Mouse (Mus musculus) layer of hippocampus, adult 2 months (tissue): Measurements from ENCODE around the gene Krt78. TPM values are rescaled to one million over a fixed set of nuclear protein-coding genes. Genes with fewer than 3 reads are reported as not detected.
A peak's percentile ranks its signal among the peaks of the same experiment; 100 is the strongest.

ENCODE experiments used
- DNase-seq, 2 experiments: peaks; one replicate each; pipeline ENCODE4 v3.0.0; 2022; ENCODE audit warnings: low spot score in 2 of 2
- H3K27ac ChIP-seq: fragments of 200-600 bp; 2 replicates; pipeline ENCODE4 v1.8.1; 2022
- H3K4me3 ChIP-seq: fragments of 200-600 bp; 2 replicates; pipeline ENCODE4 v1.8.1; 2022; ENCODE audit warnings: mild to moderate bottlenecking
- CTCF ChIP-seq: fragments of 200-600 bp; conservative IDR thresholded peaks from 2 replicates; pipeline ENCODE4 v1.8.1; 2022; ENCODE audit warnings: antibody characterized with exemption, mild to moderate bottlenecking, moderate library complexity
- total RNA-seq, 2 experiments: library from RNA; stranded (reverse); gene quantifications; 2 replicates each; pipeline ENCODE4 v1.2.3; 2021

Krt78 gene
- total RNA-seq, 2 experiments from 2014 or later, result not detected

DNA sequence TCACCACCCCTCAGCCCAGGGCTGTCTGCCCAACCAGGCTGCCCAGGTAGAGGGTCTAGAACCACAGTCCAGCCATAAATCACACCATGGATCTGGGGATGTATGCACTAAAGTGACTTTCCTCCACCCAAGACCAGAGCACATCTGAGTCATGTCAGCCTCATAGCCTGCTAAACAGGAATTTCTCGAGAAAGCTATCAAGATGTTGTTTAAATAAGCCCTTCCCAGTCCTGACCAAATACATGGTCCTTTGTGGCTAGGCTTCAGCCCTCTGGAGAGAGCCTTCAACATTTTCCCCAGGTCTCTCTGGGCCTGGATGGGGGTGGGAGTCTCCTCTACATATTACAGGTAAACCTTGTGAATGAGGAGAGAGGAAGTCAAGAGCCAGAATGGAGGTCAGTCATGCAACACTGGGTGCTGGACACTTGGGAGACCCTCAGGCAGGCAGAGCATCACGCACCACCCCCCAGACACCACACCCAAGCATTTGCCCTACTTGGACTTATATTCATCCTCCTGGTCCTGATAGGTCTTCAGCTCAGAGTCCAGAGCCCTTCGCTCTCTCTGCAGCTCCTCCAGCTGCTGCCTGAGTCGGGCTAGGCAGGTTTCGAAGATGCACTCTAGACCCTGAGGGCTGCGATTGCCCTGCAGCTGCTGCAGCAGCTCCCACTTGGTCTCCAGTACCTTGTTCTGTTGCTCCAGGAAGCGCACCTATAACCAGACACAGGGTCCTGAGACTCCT lies 1.2 kb downstream of the Krt78 start:
- no peak for TF ChIP-seq CTCF
- Histone ChIP-seq H3K27ac (no peak overlapping the region), H3K4me3 (no peak overlapping the region)
- DNase-seq, result no peak

DNA sequence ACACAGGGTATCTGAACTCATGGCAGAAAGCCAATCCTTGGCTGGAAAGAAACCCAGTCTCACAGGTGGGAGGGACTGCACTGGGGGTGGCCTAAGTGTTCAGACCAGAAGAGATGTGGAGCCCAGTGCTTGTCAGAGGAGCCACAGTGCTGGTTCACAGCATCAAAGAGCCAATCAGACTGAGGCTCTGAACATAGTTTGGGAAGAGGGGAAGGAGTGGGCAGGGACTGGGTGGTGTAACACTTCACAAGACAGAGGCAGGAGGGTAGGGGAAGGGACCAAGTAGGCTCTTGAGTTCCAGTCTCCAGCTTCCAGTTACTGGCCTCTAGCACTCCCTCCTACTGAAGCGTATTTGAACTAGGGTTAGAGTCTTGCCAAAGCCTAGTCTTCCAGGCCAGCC lies 8.7 kb downstream of the Krt78 start:
- no peak for DNase-seq
- no peak overlapping the region for H3K4me3 ChIP-seq
- H3K27ac ChIP-seq, result no peak overlapping the region
- no peak for TF ChIP-seq CTCF

DNA sequence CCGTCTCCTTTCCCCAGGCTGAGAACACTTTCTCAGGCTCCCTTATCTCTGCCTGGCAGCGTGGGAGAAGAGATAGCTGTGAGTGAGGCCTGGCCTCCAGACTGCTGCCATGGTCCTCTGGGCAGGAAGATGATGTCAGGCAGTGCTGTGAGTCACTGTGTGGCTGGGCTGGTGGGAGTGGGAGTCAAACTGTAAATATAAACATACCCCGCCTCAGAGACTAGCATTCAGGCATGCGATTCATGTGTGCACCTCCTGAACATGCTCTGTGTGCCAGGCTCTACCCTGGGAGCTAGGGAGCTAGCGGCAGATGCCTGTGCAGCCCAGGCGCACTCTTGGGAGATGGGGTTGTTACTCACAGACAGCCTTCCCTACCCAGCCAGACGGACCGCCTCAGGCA lies 12.1 kb downstream of the Krt78 start:
- no peak for TF ChIP-seq CTCF
- Histone ChIP-seq H3K4me3 (no peak overlapping the region), H3K27ac (no peak overlapping the region)
- peak in 1 of 2 experiments; percentile 5 for DNase-seq

DNA sequence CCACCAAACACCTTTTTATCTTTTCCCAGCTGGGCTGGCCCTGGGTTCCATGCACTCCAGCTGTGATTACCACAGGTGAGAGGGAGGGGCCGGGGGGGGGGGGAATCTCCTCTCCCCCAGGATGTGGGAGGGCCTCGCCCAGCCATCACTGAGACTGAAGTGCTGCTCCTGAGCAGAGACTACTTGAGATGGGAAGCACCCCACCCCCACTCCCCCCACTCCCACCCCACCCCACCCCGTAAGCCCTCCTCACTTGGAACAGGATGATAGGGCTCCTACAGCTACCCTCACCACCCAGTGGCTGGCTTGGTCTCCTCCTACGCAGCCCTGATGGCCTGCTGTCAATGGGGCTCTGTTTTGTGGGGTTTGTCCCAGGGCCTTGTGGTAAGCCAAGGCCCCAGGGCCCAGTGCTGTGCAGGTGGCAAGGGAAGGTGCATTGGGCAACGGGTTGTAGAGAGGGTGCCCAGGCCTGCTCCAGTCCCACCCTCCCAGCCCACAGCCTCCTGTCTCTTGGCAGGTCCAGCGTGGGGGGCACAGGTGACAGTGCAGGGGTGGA lies 13.7 kb downstream of the Krt78 start, which contains the start of gene Krt79:
Krt79 (minus strand) TSS at position 51 of the 556 bp plus-strand sequence.
- TF ChIP-seq CTCF, result no peak
- DNase-seq, result no peak
- H3K4me3 ChIP-seq, result no peak within 1 kb of the TSS
- H3K27ac ChIP-seq, result no peak within 1 kb of the TSS

DNA sequence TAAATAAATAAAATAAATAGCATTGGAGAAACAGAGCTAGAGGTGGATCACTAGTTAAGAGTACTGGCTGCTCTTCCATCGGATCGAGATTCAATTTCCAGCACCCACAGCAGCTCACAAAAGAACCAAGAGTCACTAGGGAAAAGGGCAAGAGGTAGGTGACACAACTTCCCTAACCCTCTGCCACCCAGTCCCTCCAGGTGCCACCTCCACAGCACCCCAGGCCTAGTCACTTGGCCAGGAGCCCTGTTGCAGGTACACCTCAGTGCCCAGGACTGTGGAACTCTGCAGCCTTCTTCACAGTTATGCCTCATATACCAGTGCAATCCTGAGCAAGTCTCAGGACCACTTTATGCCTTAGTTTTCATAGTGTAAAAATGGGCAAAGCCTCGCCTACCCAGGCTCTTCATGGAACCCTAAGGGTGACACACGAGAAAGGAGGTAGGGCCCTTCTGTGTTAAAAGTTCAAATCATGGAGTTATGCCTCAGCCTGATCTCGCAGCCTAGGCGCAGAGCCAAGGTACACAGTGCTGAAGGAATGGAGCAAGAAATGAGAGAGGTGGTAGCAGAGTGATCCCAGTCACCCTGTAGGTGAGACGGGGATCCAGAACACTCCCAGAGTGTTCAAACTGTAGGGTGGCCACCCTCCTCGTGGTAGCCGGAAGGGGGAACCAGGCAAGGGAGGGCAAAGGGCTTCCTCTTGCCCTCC lies 15.3 kb downstream of the Krt78 start:
- Histone ChIP-seq H3K4me3 (no peak overlapping the region), H3K27ac (no peak overlapping the region)
- no peak for TF ChIP-seq CTCF
- DNase-seq, result no peak

DNA sequence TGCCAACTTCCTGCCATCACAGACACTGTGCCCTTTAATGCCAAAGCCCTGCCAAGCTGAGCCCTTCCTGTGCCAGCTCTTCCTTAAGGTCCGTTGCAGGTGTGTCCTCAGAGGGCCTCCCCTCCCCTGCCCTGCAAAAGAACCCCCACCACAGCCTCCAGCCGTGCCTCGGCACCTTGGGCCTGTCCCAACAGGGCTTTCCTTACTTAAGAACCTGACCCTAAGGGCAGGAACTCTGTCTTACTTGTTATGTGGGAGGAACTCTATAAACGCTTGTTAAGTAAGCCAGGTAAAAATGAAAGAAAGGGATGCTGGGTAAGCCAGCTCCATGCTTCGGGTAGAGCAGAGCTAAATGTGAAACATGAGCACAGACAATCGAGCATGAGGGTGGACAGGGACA lies 21.1 kb downstream of the Krt78 start:
- Histone ChIP-seq H3K4me3 (no peak overlapping the region), H3K27ac (no peak overlapping the region)
- no peak for TF ChIP-seq CTCF
- DNase-seq, result no peak

DNA sequence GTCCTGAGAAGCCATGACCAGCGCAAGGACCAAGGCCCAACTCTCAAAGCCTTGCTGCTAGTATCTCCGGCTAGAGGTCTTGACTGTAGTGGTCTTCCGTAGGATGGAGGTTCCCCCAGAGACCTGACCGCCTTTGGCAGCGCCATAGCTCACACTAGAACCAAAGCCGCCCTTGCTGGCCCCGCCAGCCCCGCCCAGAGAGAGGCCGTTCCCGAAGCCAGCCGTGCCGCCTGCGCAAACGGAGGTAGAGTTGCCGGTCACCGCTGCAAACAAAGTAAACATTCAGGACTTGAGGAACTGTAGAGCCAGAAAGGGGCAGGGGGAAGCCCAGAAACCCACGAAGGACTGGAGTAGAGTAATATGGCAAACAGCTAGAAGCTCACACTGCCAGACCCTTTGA lies 24.4 kb downstream of the Krt78 start:
- no peak overlapping the region for H3K27ac ChIP-seq
- no peak for DNase-seq
- no peak overlapping the region for H3K4me3 ChIP-seq
- TF ChIP-seq CTCF, result no peak

DNA sequence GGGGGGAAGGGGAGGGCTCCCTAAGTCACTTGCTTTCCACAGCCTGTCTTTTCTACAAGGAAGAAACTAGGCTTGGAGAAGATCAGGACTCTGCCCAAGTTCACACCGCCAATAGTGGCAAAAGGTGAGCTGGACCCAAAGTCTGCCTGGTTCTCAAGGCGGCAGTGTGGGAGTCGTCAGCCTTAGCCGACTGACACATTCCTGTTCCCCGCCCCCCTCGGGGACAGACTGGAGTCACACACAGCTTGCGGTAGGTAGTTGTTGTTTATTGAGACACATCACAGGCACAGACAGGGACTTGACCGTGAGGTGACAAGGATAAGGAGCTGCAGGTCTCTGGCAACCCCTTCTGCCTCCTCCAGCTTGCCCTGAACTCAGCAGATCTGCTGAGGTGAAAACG lies 25.0 kb downstream of the Krt78 start:
- no peak overlapping the region for H3K4me3 ChIP-seq
- no peak for TF ChIP-seq CTCF
- H3K27ac ChIP-seq, result no peak overlapping the region
- no peak for DNase-seq

DNA sequence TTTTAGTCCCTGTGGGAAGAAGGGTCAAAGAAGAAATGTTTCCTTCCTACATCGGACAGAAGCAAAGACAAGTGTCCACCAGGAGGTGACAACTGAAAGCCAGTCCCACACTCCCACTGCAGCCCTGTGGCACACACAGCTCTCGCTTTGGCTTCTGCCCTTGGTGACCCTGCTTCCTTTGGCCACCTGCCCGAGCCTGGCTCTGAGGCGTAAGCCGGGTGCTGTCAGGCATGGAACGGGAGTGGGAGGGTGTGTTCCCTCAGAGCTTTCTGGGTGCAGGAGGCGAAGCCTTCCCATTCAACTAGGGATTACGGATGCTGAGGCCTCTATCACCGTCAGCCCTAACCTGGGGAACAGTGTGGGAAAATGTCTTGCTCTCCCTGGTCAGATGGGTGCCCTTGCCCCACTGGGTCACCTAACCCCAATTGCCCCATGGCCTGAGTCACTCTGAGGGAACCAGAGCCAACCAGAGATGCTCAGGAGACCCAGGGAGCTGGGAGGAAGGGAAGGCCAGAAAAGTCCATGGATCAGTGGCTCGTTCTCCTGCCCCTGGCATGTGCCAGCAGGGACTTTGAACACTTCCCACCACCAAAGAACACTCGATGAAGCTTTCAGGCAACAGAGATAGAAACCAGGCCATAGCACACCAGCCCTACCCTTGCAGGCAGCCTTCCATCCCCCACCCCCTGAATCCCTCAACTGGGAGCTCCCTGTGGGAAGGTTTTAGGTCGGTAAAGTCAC lies 26.6 kb downstream of the Krt78 start:
- DNase-seq, result no peak
- TF ChIP-seq CTCF, result no peak
- no peak overlapping the region for H3K4me3 ChIP-seq

DNA sequence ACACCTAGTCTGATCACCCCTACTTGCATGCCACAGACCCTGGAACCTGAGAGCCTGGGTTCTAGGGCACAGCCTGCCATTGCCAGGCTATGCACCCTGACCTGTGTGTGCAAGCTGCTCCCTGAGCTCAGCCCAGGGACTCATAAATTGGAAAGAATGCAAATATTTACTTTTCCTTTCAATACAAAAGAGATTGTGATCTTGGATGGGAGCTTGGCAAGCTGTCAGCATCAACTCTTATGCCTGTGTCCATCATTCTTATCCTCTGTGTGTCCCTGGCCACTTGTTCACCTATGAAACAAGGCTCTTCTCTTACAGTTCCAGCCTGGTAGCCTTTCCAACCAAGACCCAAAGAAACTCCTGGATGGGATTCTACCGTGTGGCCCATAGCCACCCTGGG lies 29.0 kb downstream of the Krt78 start:
- H3K27ac ChIP-seq, result no peak overlapping the region
- no peak for DNase-seq
- no peak overlapping the region for H3K4me3 ChIP-seq
- no peak for TF ChIP-seq CTCF

More for the DNA sequence above, 26.6 kb downstream of the Krt78 start:
- H3K27ac ChIP-seq, result no peak overlapping the region

DNA sequence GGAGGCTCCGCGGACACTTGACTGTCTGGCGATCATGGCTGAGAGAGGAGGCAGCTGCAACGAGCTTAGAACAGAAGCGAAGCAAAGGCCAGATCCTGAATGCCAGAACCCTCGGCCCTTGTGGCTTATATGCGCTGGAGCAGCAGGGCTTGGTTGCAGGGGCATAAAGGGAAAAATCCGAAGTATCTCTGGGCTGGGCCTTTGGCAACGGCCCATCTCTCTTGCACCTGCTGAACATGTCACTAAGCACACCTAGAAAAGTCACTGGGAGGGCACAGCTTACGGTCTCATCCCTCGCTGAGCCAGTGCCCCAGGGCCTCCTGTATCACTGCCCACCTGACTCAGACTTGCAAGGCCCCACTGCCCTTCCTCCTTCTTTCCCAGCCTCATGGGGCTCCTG lies 29.5 kb downstream of the Krt78 start, which contains the start of gene Krt4:
Krt4 (minus strand) TSS at position 101 of the 400 bp plus-strand sequence.
- no peak for TF ChIP-seq CTCF
- DNase-seq, result no peak
- no peak within 1 kb of the TSS for H3K27ac ChIP-seq
- H3K4me3 ChIP-seq, result no peak within 1 kb of the TSS

DNA sequence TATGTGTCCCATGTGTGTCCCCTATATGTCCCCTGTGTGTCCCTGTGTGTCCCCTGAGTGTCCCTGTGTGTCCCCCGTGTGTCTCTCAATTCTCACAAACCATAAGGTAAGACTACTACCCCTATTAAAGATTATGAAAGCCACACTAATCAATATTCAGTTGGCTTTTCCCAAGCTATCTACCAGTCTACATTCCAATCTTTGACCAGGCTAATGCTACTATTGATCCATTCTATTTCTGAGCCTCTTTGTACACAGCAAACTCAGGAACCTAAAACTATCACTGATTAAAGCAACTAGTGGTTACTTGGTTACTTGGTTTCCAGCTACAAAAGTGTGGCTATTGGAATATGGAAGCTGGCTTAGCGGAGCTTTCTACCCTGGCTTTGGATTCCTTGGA lies 31.8 kb downstream of the Krt78 start:
- no peak overlapping the region for H3K27ac ChIP-seq
- TF ChIP-seq CTCF, result no peak
- DNase-seq, result no peak
- no peak overlapping the region for H3K4me3 ChIP-seq

DNA sequence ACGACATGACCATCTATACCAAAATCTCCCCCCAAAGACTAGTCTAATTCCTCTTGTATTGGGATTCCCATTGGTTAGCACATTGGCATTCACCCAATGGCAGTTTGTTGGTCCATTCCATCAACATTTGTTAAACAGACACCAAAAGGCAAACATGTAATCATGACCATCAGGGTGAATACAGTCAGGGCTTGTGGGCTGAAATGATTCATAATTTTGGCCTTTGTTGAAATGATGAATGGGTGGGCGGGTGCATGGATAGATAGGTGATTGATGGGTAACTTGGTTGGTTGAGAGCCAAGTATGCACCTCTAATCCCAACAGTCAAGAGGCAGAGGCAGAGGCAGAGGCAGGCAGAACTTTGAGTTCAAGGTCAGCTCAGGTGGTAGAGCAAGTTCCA lies 38.0 kb downstream of the Krt78 start:
- H3K27ac ChIP-seq, result no peak overlapping the region
- TF ChIP-seq CTCF, result no peak
- H3K4me3 ChIP-seq, result no peak overlapping the region
- DNase-seq, result no peak
